Mouse (Mus musculus) ES-Bruce4 (cell line): ENCODE results near the gene Tmsb10. TPM values are rescaled to one million over a fixed set of nuclear protein-coding genes. Genes with fewer than 3 reads are reported as not detected.

ENCODE experiments used
- H3K27ac ChIP-seq: 2 replicates; pipeline ENCODE4 v1.5.1; 2012; ENCODE audit warnings: low read length, inconsistent platforms; ENCODE audit not compliant: insufficient read depth
- H3K27me3 ChIP-seq: 2 replicates; pipeline ENCODE4 v1.6.1; 2012; ENCODE audit warnings: mild to moderate bottlenecking, low read length, inconsistent platforms; ENCODE audit not compliant: control insufficient read depth, poor library complexity, insufficient read depth, severe bottlenecking
- H3K36me3 ChIP-seq: 2 replicates; pipeline ENCODE4 v1.6.1; 2012; ENCODE audit warnings: inconsistent platforms, mild to moderate bottlenecking, low read length, moderate library complexity; ENCODE audit not compliant: control insufficient read depth, poor library complexity, insufficient read depth, severe bottlenecking
- H3K4me1 ChIP-seq: one replicate; pipeline ENCODE4 v1.8.1; 2011; ENCODE audit warnings: low read length; ENCODE audit not compliant: control insufficient read depth, insufficient read depth
- H3K4me3 ChIP-seq: 2 replicates; pipeline ENCODE4 v1.5.1; 2011; ENCODE audit warnings: low read depth, mild to moderate bottlenecking, low read length
- H3K9ac ChIP-seq: 2 replicates; pipeline ENCODE4 v1.6.1; 2012; ENCODE audit warnings: low read depth, mild to moderate bottlenecking, inconsistent platforms; ENCODE audit not compliant: poor library complexity, severe bottlenecking
- H3K9me3 ChIP-seq: replicated peaks from 2 replicates; pipeline ENCODE4 v1.6.1; 2012; ENCODE audit warnings: mild to moderate bottlenecking, low read length, inconsistent platforms; ENCODE audit not compliant: control insufficient read depth, poor library complexity, insufficient read depth, severe bottlenecking
- CTCF ChIP-seq: IDR thresholded peaks from one replicate; pipeline ENCODE4 v1.8.1; 2011; ENCODE audit warnings: low read depth, low read length
- EP300 ChIP-seq: IDR thresholded peaks from 2 replicates; pipeline ENCODE4 v1.6.1; 2011; ENCODE audit warnings: low read depth, low read length; ENCODE audit not compliant: insufficient read depth
- POLR2A ChIP-seq: IDR thresholded peaks from one replicate; pipeline ENCODE4 v1.8.1; 2011; ENCODE audit warnings: low read length; ENCODE audit not compliant: insufficient read depth
- polyA plus RNA-seq: library from polyadenylated mRNA; stranded (reverse); fragments of >200 nt; gene quantifications from 2 replicates; pipeline ENCODE4 v1.2.4, GENCODE M21; 2011; ENCODE audit warnings: low read depth; ENCODE audit not compliant: missing spikeins, insufficient read depth, insufficient read length

Gene Tmsb10
- polyA plus RNA-seq, 1 experiment, result 1,250 TPM

- Histone ChIP-seq H3K27ac (peak overlapping the region; percentile 98), H3K9ac (0 out of 2 replicates have a peak overlapping the region, but pooled peaks have one; percentile 10)
These were observed 31.6 kb downstream of the Tmsb10 start for GRCm38 (mm10) chr6:72926755-72927482.

GRCm38 (mm10) chr6:72926031-72926430, 32.5 kb downstream of the Tmsb10 start:
- Histone ChIP-seq H3K9ac (peak overlapping the region; percentile 38; the same call in 1 of the 2 replicates), H3K36me3 (no peaks in the 10 kb centered on the region), H3K4me1 (peaks cover 2% of the 10 kb centered on the region), H3K27me3 (no peaks in the 10 kb centered on the region), H3K27ac (peak overlapping the region; percentile 98), H3K4me3 (no peak overlapping the region), H3K9me3 (peaks cover 9% of the 10 kb centered on the region)
- TF ChIP-seq CTCF, result no peak
- no peak for TF ChIP-seq EP300
- no peak for TF ChIP-seq POLR2A

More at GRCm38 (mm10) chr6:72926755-72927482, 31.6 kb downstream of the Tmsb10 start:
- H3K4me3 ChIP-seq, result no peak overlapping the region
- TF ChIP-seq POLR2A, result no peak
- peak; percentile 97 for TF ChIP-seq EP300
- TF ChIP-seq CTCF, result no peak
- H3K9me3 ChIP-seq, result peaks cover 9% of the 10 kb centered on the region
- no peaks in the 10 kb centered on the region for H3K36me3 ChIP-seq
- H3K4me1 ChIP-seq, result peaks cover 2% of the 10 kb centered on the region
- H3K27me3 ChIP-seq, result no peaks in the 10 kb centered on the region

- Histone ChIP-seq H3K9me3 (peaks cover 9% of the 10 kb centered on the region), H3K4me3 (no peak overlapping the region), H3K36me3 (no peaks in the 10 kb centered on the region), H3K27me3 (no peaks in the 10 kb centered on the region), H3K27ac (no peak overlapping the region), H3K9ac (no peak overlapping the region), H3K4me1 (peaks cover 3% of the 10 kb centered on the region)
- TF ChIP-seq POLR2A, result no peak
- TF ChIP-seq EP300, result no peak
- TF ChIP-seq CTCF, result no peak
These were observed 35.2 kb downstream of the Tmsb10 start for GRCm38 (mm10) chr6:72923381-72923780.

- no peaks in the 10 kb centered on the region for H3K36me3 ChIP-seq
- H3K9ac ChIP-seq, result no peak overlapping the region
- peaks cover 9% of the 10 kb centered on the region for H3K9me3 ChIP-seq
- no peak overlapping the region for H3K4me3 ChIP-seq
- peaks cover 7% of the 10 kb centered on the region for H3K4me1 ChIP-seq
- no peak for TF ChIP-seq EP300
- TF ChIP-seq CTCF, result no peak
- no peak for TF ChIP-seq POLR2A
- no peaks in the 10 kb centered on the region for H3K27me3 ChIP-seq
- no peak overlapping the region for H3K27ac ChIP-seq
These were observed 37.5 kb downstream of the Tmsb10 start for GRCm38 (mm10) chr6:72921081-72921480.

- Histone ChIP-seq H3K4me3 (peak overlapping the region; percentile 4; the same call in 1 of the 2 replicates), H3K27ac (peak overlapping the region; percentile 38; the same call in 1 of the 2 replicates), H3K36me3 (no peaks in the 10 kb centered on the region), H3K4me1 (peaks cover 10% of the 10 kb centered on the region), H3K9ac (no peak overlapping the region), H3K27me3 (no peaks in the 10 kb centered on the region), H3K9me3 (no peaks in the 10 kb centered on the region)
- TF ChIP-seq CTCF (no peak), POLR2A (no peak), EP300 (0 out of 2 replicates have a peak, but pooled peaks have one; percentile 38)
These were observed 40.0 kb downstream of the Tmsb10 start for GRCm38 (mm10) chr6:72918510-72919033.

- TF ChIP-seq EP300 (no peak), CTCF (no peak), POLR2A (no peak)
- no peaks in the 10 kb centered on the region for H3K9me3 ChIP-seq
- no peak overlapping the region for H3K27ac ChIP-seq
- no peak overlapping the region for H3K4me3 ChIP-seq
- H3K9ac ChIP-seq, result no peak overlapping the region
- H3K4me1 ChIP-seq, result peaks cover 10% of the 10 kb centered on the region
- no peaks in the 10 kb centered on the region for H3K27me3 ChIP-seq
- H3K36me3 ChIP-seq, result no peaks in the 10 kb centered on the region
These were observed 42.2 kb downstream of the Tmsb10 start for GRCm38 (mm10) chr6:72916330-72916729.
